Mouse (Mus musculus) thymus, adult 2 months (tissue): Measurements from ENCODE around the gene Itpripl1.

Experiments used
- CTCF ChIP-seq: fragments of 200-500 bp; IDR thresholded peaks from 2 replicates; pipeline ENCODE4 v1.5.1; 2012; ENCODE audit warnings: mild to moderate bottlenecking, control low read depth, low read length, moderate library complexity, borderline replicate concordance; ENCODE audit not compliant: control insufficient read depth, poor library complexity, insufficient read depth; ENCODE audit errors: extremely low read depth
- POLR2A ChIP-seq: fragments of 200-500 bp; IDR thresholded peaks from 2 replicates; pipeline ENCODE4 v1.6.1; 2012; ENCODE audit warnings: mild to moderate bottlenecking, low read length, control low read depth, moderate library complexity; ENCODE audit not compliant: control insufficient read depth, poor library complexity, insufficient read depth; ENCODE audit errors: extremely low read depth

DNA sequence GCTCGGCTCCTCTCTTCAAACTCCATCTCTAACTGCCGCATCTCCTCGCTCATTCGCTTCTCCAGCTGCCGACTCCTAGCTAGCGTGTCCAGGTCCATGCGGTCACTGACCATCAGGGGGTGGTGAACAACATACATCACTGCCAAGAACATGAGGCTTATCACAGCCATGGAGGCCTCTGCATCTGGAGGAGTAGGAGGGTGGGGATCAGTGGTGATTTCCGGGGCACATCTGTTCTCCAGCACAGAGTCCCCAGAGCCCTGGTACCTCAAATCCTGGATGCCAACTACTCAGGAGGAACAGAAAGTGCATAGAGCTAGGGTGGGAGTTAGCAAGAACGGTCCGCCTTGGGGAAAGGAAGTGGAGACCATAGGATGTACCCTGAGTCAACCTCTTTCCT, 1.2 kb downstream of the Itpripl1 start:
- TF ChIP-seq POLR2A (no peak), CTCF (no peak)
